Mouse (Mus musculus) kidney, adult 2 months (tissue): ENCODE results near the gene Adi1.

Source experiments
- CTCF ChIP-seq: fragments of 200-500 bp; conservative IDR thresholded peaks from 2 replicates; pipeline ENCODE4 v1.5.1; 2011; ENCODE audit warnings: low read depth, mild to moderate bottlenecking, control low read depth, low read length, moderate library complexity, mixed read lengths; ENCODE audit not compliant: insufficient read depth, insufficient read length
- POLR2A ChIP-seq: fragments of 200-500 bp; IDR thresholded peaks from one replicate; pipeline ENCODE4 v1.6.1; 2011; ENCODE audit warnings: low read depth, low read length, control low read depth

DNA sequence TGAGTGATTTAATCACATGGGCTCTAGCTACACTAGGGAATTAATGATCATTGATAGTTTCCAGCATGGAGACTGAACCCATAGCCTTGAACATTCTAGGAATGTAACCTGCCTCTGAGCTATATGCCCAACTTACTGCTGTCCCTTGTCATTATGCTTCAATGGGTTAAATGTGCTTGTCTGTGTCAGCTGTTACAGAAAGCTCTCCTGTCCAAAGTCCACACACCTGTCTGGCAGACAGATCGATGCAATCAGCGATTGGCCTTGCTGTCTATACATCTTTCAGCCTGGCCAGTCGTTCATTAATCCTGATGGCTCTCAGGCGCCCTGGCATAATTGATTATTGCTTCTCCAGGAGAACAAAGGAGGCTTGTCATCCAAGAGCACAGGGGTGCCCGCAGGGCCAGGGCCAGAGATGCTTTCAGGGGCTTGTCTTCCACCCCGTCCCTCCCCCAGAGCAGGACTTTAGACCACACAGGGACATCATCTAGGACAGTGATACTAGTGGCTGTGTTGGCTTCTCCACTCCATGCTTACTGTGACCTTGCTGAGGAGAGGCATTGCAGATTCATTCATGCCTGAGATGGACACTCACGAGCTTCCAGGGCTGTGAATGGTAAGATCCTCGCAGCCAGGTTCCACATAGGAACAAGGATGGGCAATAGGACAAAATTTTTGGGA lies 11.3 kb downstream of the Adi1 start:
- no peak for TF ChIP-seq CTCF
- no peak for TF ChIP-seq POLR2A
